Mouse (Mus musculus) right cerebral cortex, postnatal 10 days (tissue): Measurements from ENCODE around the gene 6430548M08Rik.
A peak's percentile ranks its signal among the peaks of the same experiment; 100 is the strongest.

ENCODE experiments used
- DNase-seq, 2 experiments: peaks; one replicate each; pipeline ENCODE4 v3.0.0; 2021; ENCODE audit warnings: low spot score in 2 of 2

Gene 6430548M08Rik

GRCm38 (mm10) chr8:120113758-120114255, at the start of gene 6430548M08Rik:
TSS of gene 6430548M08Rik (plus strand) at chr8:120114152.
- DNase-seq, result peak; percentile 100

DNA sequence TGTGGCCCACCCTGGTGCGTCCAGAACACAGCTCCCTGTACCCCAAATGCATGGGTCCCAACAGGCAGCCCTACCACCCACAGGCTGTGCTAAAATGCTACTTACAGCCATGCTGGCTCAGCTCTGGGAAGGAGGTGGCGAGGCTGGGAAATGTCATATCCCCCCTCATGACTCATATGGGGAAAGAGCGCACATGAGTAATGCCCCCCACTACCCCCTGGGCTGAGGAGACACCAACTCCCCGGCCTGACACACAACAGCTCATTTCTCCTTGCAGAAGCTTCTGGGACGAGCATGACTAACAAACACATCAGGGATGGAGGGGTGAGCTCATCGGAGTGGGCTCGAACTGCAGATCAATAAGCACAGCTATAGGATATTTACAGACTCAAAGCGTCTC, 48.3 kb upstream of the 6430548M08Rik start:
- DNase-seq, result no peak

DNA sequence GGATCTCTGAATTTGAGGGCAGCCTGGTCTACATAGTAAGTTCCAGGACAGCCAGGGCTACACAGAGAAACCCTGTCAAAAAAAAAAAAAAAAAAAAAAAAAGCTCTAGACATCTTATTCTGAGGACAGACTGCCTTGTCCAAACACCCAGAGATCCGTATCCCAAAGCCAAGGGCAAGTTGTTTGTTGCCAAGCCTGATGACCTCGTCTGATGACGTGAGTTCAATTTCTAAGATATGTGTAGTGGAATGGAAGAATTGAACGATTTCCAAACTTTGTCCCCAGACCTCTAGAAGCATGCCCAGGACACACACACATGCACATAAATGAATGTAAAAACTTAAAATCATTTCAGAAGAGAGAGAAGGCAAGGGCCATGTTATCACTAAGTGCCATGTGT, 47.7 kb upstream of the 6430548M08Rik start:
- DNase-seq, result no peak

- DNase-seq, result no peak
These were observed 45.9 kb upstream of the 6430548M08Rik start for GRCm38 (mm10) chr8:120067936-120068668.

DNA sequence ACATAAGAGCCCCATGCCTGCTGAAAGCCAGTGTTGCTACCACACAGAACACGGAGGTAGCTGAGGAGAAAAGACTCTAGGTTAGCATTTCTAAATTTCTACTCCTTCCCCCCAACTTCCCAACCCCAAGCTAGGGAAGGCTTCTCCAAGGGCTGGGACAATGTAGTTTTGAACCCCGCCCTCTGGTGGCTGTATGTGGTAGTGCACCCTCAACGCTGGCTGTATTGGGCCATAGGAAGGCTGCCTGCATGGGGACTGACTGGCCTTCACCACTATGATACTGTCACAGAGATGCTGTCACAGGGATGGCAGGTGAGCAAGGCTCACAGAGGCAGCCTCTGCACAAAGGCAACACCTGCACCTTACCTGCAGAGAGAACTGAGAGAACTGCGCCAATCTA, 42.3 kb upstream of the 6430548M08Rik start:
- DNase-seq, result peak; percentile 78 to 87

DNA sequence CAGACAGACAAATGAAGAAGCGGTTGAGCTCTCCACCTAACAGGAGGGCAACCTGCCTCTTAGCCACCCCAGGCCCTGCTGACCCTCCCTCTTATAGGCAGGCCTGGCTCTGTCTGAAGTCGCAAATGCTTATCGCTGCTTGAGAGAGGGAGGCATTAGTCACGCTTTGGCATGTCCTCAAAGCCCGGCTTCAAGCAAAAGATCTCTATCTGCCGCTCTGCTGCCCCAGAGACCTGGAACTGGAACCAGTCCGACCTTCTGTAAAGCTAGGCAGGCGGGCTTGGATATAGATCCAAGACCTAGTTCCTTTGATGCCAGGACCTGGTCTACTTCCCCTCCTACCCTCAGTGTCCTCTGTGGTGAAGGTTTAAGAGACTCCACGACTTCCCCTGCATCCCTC, 41.7 kb upstream of the 6430548M08Rik start:
- no peak for DNase-seq

DNA sequence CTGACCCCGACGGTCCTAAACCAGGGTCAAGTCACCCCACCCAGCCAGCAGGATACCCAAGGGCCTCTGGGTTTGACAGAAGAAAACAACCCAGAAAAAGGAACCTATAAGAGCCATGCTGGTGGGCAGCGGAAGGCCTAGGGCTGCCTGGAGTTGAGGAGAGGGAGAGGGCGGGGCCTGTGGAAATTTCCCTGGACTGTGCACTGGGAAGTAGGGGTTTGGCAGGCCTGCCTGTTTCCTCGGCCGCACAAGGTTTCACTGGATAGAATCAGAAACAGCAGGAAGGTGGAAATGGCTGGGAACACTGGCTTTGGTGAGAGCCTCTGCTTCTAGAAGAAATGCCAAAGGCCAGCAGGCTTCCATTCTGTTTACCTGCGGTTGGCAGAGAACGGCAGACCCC, 41.1 kb upstream of the 6430548M08Rik start:
- DNase-seq, result no peak

DNA sequence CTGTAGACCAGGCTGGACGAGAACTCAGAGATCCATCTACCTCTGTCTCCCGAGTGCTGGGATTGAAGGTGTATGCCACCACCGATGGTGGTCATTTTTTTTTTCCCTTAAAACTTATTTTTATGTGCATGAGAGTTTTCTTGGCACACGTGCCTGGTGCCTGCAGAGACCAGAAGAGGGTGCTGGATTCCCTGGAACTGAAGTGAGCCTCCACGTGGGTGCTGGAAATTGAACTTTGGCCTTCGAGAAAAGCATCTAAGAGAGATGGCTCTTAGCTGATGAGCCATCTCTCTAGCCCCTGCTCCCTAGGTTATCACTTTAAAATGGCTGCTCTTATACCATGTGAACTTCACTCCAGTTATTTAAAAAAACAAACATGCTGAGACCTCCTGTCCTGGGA, 39.4 kb upstream of the 6430548M08Rik start:
- DNase-seq, result no peak

- DNase-seq, result no peak
These were observed 38.6 kb upstream of the 6430548M08Rik start for GRCm38 (mm10) chr8:120075347-120075746.

DNA sequence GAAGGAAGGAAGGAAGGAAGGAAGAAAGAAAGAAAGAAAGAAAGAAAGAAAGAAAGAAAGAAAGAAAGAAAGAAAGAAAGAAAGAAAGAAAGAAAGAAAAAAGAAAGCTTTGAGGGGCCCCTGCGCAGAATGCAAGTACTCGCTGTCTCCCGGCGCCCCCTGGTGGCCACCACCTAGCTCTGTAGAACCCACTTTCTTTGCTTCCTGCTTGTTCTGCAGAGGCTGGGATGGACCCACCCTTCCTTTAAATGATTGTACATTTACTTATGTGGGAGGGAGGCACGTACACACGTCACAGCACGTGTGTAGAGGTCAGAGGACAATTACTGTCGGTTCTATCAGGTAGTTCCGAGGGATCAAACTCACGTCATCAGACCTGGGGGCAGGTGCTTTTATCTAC, 35.9 kb upstream of the 6430548M08Rik start:
- peak; percentile 77 to 89 for DNase-seq

GRCm38 (mm10) chr8:120079361-120079760, 34.6 kb upstream of the 6430548M08Rik start:
- DNase-seq, result no peak

DNA sequence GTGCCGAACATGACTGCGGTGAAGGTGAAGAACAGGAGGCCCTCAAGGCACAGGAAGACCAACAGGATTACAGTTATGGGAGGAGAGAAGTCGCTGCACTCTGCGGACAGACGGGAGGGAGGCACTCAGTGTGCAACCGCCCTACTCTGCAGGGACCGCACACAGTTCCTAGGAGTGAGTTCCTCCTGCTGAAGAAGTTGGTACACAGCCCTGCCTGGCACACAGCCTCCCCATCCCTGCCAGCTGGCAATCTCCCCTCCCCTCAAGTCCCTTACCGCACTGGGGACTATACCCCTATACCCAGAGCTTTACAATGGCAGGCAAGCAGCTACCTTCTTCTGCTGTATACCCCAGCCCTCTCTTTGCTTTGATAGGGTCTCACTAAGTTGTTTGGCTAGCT, 30.7 kb upstream of the 6430548M08Rik start:
- peak in 1 of 2 experiments; percentile 69 for DNase-seq

DNA sequence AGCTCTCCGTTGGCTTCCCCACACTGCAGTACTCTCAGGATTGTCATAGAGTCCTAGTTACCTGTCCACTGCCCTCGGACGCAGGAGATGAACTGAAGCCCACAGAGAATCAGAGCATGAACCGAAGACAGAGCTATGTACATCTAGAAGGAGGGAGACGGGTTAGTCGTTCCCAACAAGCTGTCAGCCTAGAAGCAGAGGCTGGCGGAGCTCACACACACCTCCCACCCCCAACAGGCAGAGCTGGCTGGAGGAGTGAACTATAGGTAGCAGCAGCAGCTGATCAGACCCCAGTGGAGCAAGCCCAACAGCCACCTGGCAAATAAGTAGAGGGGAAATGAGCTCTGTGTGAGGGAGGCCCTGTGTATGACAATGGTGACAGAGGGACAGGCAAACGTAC, 29.2 kb upstream of the 6430548M08Rik start:
- DNase-seq, result no peak

- no peak for DNase-seq
These were observed 24.4 kb upstream of the 6430548M08Rik start for GRCm38 (mm10) chr8:120089511-120089910.

- DNase-seq, result no peak
These were observed 22.9 kb upstream of the 6430548M08Rik start for GRCm38 (mm10) chr8:120091032-120091431.

GRCm38 (mm10) chr8:120093103-120093502, 20.8 kb upstream of the 6430548M08Rik start:
- no peak for DNase-seq

- DNase-seq, result no peak
These were observed 19.2 kb upstream of the 6430548M08Rik start for GRCm38 (mm10) chr8:120094801-120095200.

DNA sequence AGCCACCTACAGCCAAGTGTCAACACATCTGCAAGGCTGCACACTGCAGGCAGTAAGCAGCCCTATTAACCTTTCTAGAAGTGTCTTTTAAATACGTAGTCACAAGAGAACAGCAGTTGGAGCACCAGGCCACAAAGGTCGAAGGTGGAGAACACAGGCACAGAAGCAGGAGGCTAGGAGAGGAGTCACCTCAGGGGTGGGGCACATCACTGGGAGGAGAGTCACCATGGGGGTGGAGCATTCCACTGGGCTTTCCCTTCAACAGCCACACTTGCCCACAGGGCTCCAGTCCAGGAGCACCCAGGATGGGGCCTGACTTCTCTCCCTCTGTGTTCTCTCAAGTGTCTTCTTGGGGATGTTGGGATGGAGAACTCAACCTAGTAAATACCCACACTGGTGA, 17.5 kb upstream of the 6430548M08Rik start:
- DNase-seq, result no peak

DNA sequence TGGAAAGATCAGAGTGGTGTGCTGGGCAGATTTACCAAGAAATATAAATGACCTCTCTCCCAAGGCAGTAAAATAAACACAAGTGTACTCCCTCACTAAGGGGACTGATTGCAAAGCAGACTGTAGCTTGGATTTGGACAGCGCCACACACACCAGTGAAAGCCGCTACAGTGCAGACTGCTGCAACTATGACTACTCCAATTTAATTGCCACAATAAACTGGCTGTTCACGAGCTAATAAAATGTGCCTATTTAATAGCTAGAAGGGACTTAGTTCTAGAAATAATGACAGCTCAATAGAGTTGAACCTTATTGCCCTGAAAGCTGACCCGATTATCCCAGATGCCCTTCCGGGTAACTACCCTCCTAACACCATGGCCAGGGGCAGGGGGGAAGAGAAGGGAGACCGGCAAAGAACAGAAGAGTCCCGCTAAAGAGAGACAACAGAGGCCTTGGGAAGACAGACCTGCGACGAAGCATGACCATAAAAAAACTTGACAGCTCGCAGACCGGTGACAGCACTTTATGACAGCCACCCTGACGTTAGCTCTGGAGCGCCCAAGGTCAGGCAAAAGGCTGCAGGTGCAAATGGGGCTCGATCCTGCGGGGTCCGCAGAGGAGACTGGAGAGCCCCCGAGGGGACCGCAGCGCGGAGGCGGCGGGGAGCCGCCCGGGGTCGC, 13.4 kb upstream of the 6430548M08Rik start:
- no peak for DNase-seq

- DNase-seq, result peak; percentile 89
These were observed 12.6 kb upstream of the 6430548M08Rik start, which contains the start of gene Zdhhc7 for GRCm38 (mm10) chr8:120101068-120101972. TSS of gene Zdhhc7 (minus strand) at chr8:120101482.

DNA sequence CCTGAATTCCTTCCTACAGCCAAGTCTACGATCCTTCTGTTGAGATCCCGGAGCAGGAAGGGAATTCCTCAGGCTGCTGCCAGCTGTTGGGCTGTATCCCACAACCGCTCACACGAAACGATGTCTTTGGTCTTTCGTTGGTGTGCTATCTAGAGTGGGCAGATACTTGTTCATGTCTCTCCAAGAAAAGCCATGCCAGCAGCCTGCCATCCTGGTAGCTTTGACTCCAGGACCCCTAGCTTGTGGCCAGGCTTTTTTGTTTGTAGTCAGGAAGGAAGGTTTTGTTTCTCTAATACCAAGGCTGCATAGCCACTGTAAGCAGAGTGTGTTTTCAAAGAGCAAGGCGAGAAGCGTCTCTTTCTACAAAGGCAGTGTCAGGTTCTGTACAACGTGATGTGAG, 10.0 kb upstream of the 6430548M08Rik start:
- DNase-seq, result no peak

GRCm38 (mm10) chr8:120104721-120105272, 9.2 kb upstream of the 6430548M08Rik start:
- no peak for DNase-seq
